Mouse (Mus musculus) left cerebral cortex, postnatal 4 days (tissue): ENCODE data around the gene Gm9803. TPM values are rescaled to one million over a fixed set of nuclear protein-coding genes. Genes with fewer than 3 reads are reported as not detected.

Source experiments
- total RNA-seq, 2 experiments: library from RNA; stranded (reverse); gene quantifications; 2 replicates each; pipeline ENCODE4 v1.2.3; 2021

Gene Gm9803
- total RNA-seq, 2 experiments from 2014 or later, result 4.9 TPM

Other genes with a start within 250 kb of the Gm9803 start
- gene Bend3, start 45.3 kb upstream of the Gm9803 start, total RNA-seq, result 10 to 100 TPM; 13.3 to 14.1 TPM
- 10 to 100 TPM; 45.2 to 52.1 TPM for gene 1700021F05Rik, start 16.9 kb downstream of the Gm9803 start, total RNA-seq
- gene Cd24a, start 54.2 kb downstream of the Gm9803 start, total RNA-seq, result 100 to 1,000 TPM; 535 to 639 TPM